Mouse (Mus musculus) T-cell, adult 2 months (primary cell): ENCODE results near the gene Spock1.

Source experiments
- DNase-seq: peaks from one replicate; pipeline ENCODE4 v3.0.0; 2022; ENCODE audit warnings: low spot score

Spock1 gene

GRCm38 (mm10) chr13:57908266-57908582 is at the start of gene Spock1:
Spock1 (minus strand) TSS chr13:57908332.
- peak; percentile 4 for DNase-seq

GRCm38 (mm10) chr13:57950091-57950490 is 42.0 kb upstream of the Spock1 start:
- DNase-seq: no peak

GRCm38 (mm10) chr13:57949513-57949912 is 41.4 kb upstream of the Spock1 start:
- DNase-seq: no peak

- no peak for DNase-seq
Measured at GRCm38 (mm10) chr13:57945197-57945596, 37.1 kb upstream of the Spock1 start.

GRCm38 (mm10) chr13:57944434-57944833 is 36.3 kb upstream of the Spock1 start:
- DNase-seq: no peak

- no peak for DNase-seq
Measured at GRCm38 (mm10) chr13:57943900-57944299, 35.8 kb upstream of the Spock1 start.

- DNase-seq: no peak
Measured at GRCm38 (mm10) chr13:57937463-57938229, 29.5 kb upstream of the Spock1 start.

GRCm38 (mm10) chr13:57931998-57932397 is 23.9 kb upstream of the Spock1 start:
- no peak for DNase-seq

- no peak for DNase-seq
Measured at GRCm38 (mm10) chr13:57931376-57931775, 23.2 kb upstream of the Spock1 start.

GRCm38 (mm10) chr13:57930720-57931119 is 22.6 kb upstream of the Spock1 start:
- DNase-seq: no peak

- DNase-seq: no peak
Measured at GRCm38 (mm10) chr13:57930283-57930682, 22.2 kb upstream of the Spock1 start.

- DNase-seq: no peak
Measured at GRCm38 (mm10) chr13:57919947-57920346, 11.8 kb upstream of the Spock1 start.

- no peak for DNase-seq
Measured at GRCm38 (mm10) chr13:57911171-57911570, 3.0 kb upstream of the Spock1 start.

- DNase-seq: no peak
Measured at GRCm38 (mm10) chr13:57907428-57908265, 485 bp downstream of the Spock1 start.

- DNase-seq: no peak
Measured at GRCm38 (mm10) chr13:57894597-57894996, 13.5 kb downstream of the Spock1 start.

GRCm38 (mm10) chr13:57889708-57890107 is 18.4 kb downstream of the Spock1 start:
- no peak for DNase-seq

GRCm38 (mm10) chr13:57889050-57889449 is 19.1 kb downstream of the Spock1 start:
- no peak for DNase-seq

- no peak for DNase-seq
Measured at GRCm38 (mm10) chr13:57879817-57880216, 28.3 kb downstream of the Spock1 start.

GRCm38 (mm10) chr13:57878797-57879196 is 29.3 kb downstream of the Spock1 start:
- no peak for DNase-seq

GRCm38 (mm10) chr13:57877782-57878181 is 30.4 kb downstream of the Spock1 start:
- no peak for DNase-seq

- DNase-seq: no peak
Measured at GRCm38 (mm10) chr13:57876966-57877365, 31.2 kb downstream of the Spock1 start.

GRCm38 (mm10) chr13:57870058-57870457 is 38.1 kb downstream of the Spock1 start:
- no peak for DNase-seq

- DNase-seq: no peak
Measured at GRCm38 (mm10) chr13:57867586-57867985, 40.5 kb downstream of the Spock1 start.
